In genomic region chr13:109837453-109837852, GRCm38 (mm10) we compare ENCODE assay signal across 11 mouse cellular contexts.
DNase-seq lines count a peak whose midpoint lies in the region; ATAC-seq lines count a peak whose summit lies in the region.
"Had no signal": no experiment of that assay in that cellular context is flagged by ENCODE, and none has a peak within 500 bp of the region (broad histone marks: within the 10 kb centered on the region; RNA-seq: fewer than 3 reads in every experiment).

No protein-coding gene starts in this region.

- H3K27ac ChIP-seq in kidney, embryonic 15.5 days = no peak overlapping the region
- no peak overlapping the region for H3K27ac ChIP-seq in forebrain, embryonic 15.5 days (replicated peaks)
- H3K27ac ChIP-seq: forebrain, embryonic 13.5 days; midbrain, embryonic 15.5 days had no signal

- no peak for ATAC-seq in kidney, embryonic 15.5 days (replicated peaks; ENCODE audit: low FRiP score)
- no peak for ATAC-seq in forebrain, embryonic 15.5 days (replicated peaks)
- ATAC-seq: forebrain, embryonic 13.5 days; midbrain, embryonic 15.5 days; Patski had no signal

- no peak overlapping the region for H3K4me2 ChIP-seq in kidney, embryonic 15.5 days
- H3K4me2 ChIP-seq in forebrain, embryonic 15.5 days (replicated peaks) = no peak overlapping the region
- H3K4me2 ChIP-seq: forebrain, embryonic 13.5 days; midbrain, embryonic 15.5 days had no signal

- H3K4me1 ChIP-seq in kidney, embryonic 15.5 days = no peaks in the 10 kb centered on the region
- H3K4me1 ChIP-seq in forebrain, embryonic 15.5 days = no peaks in the 10 kb centered on the region
- H3K4me1 ChIP-seq: forebrain, embryonic 13.5 days; midbrain, embryonic 15.5 days had no signal

- no peaks in the 10 kb centered on the region for H3K27me3 ChIP-seq in kidney, embryonic 15.5 days
- no peaks in the 10 kb centered on the region for H3K27me3 ChIP-seq in forebrain, embryonic 15.5 days
- H3K27me3 ChIP-seq: forebrain, embryonic 13.5 days; midbrain, embryonic 15.5 days; Patski had no signal

- no peak overlapping the region for H3K4me3 ChIP-seq in kidney, embryonic 15.5 days (replicated peaks)
- no peak overlapping the region for H3K4me3 ChIP-seq in forebrain, embryonic 15.5 days
- H3K4me3 ChIP-seq: forebrain, embryonic 13.5 days; midbrain, embryonic 15.5 days had no signal

- peak; percentile 20 for DNase-seq in kidney, postnatal 10 days
- peak; percentile 38 to 43 for DNase-seq in cerebellum, postnatal 10 days
- DNase-seq in large intestine, adult 2 months (ENCODE audit: low read depth, low spot score) = peak; percentile 68
- peak; percentile 79 for DNase-seq in thymus, postnatal 0 days (ENCODE audit: low spot score)
- DNase-seq in frontal cortex, postnatal 10 days (ENCODE audit: low spot score in 2 of 2) = no peak
- DNase-seq: heart, postnatal 14 days had no signal

- 60% methylated on average over 11 of the region's 11 CpGs for WGBS in kidney, embryonic 15.5 days
- 19% methylated on average over 11 of the region's 11 CpGs for WGBS in large intestine, adult 2 months
- 77% methylated on average over 11 of the region's 11 CpGs for WGBS in forebrain, embryonic 15.5 days

- no peaks in the 10 kb centered on the region for H3K9me3 ChIP-seq in kidney, embryonic 15.5 days (replicated peaks)
- H3K9me3 ChIP-seq in forebrain, embryonic 15.5 days = no peaks in the 10 kb centered on the region
- H3K9me3 ChIP-seq: forebrain, embryonic 13.5 days; midbrain, embryonic 15.5 days had no signal

- H3K9ac ChIP-seq in kidney, embryonic 15.5 days = no peak overlapping the region
- H3K9ac ChIP-seq in forebrain, embryonic 15.5 days (replicated peaks) = no peak overlapping the region
- H3K9ac ChIP-seq: forebrain, embryonic 13.5 days; midbrain, embryonic 15.5 days had no signal

- H3K36me3 ChIP-seq in kidney, embryonic 15.5 days = no peaks in the 10 kb centered on the region
- no peaks in the 10 kb centered on the region for H3K36me3 ChIP-seq in forebrain, embryonic 15.5 days
- H3K36me3 ChIP-seq: midbrain, embryonic 15.5 days had no signal

Comparison
In these comparisons a context has a peak if more than half of its experiments do, and no peak if none do; other contexts are left out.
1. DNase-seq: peak in kidney, postnatal 10 days (single experiment), cerebellum, postnatal 10 days (2 of 2), large intestine, adult 2 months (single experiment) and thymus, postnatal 0 days (single experiment); none in frontal cortex, postnatal 10 days (0 of 2).